Mouse (Mus musculus) small intestine, adult 2 months (tissue): Measurements from ENCODE around the gene Lcn3. TPM values are rescaled to one million over a fixed set of nuclear protein-coding genes. Genes with fewer than 3 reads are reported as not detected.
"Not testable (repeated sequence)": the region's sequence is repeated elsewhere in the genome, so short reads cannot be mapped to it uniquely, and the experiment has no call there.

Experiments
- H3K27ac ChIP-seq: fragments of 200-500 bp; 2 replicates; pipeline ENCODE4 v1.5.1; 2012; ENCODE audit warnings: low read depth, low read length, control low read depth, inconsistent platforms; ENCODE audit not compliant: insufficient read depth
- H3K27me3 ChIP-seq: fragments of 200-500 bp; 2 replicates; pipeline ENCODE4 v1.6.1; 2012; ENCODE audit warnings: mild to moderate bottlenecking, moderate library complexity, low read length, inconsistent platforms; ENCODE audit not compliant: control insufficient read depth, insufficient read depth
- H3K36me3 ChIP-seq: fragments of 200-500 bp; 2 replicates; pipeline ENCODE4 v1.6.1; 2012; ENCODE audit warnings: mild to moderate bottlenecking, low read length, control low read depth, inconsistent platforms; ENCODE audit not compliant: control insufficient read depth, insufficient read depth
- H3K4me1 ChIP-seq: fragments of 200-500 bp; 2 replicates; pipeline ENCODE4 v1.6.1; 2012; ENCODE audit warnings: low read length, inconsistent platforms, mixed read lengths; ENCODE audit not compliant: control insufficient read depth, insufficient read depth, insufficient read length
- H3K4me3 ChIP-seq: fragments of 200-500 bp; 2 replicates; pipeline ENCODE4 v1.5.1; 2012; ENCODE audit warnings: low read depth, mild to moderate bottlenecking, control low read depth, inconsistent platforms, low read length, moderate library complexity
- CTCF ChIP-seq: fragments of 200-500 bp; IDR thresholded peaks from 2 replicates; pipeline ENCODE4 v1.5.1; 2012; ENCODE audit warnings: low read depth, mild to moderate bottlenecking, control low read depth, inconsistent platforms, low read length, moderate library complexity, mixed read lengths; ENCODE audit not compliant: insufficient replicate concordance, insufficient read length; ENCODE audit errors: extremely low read depth
- POLR2A ChIP-seq: fragments of 200-500 bp; IDR thresholded peaks from 2 replicates; pipeline ENCODE4 v1.6.1; 2012; ENCODE audit warnings: low read depth, mild to moderate bottlenecking, control low read depth, inconsistent platforms, low read length, moderate library complexity
- WGBS: fragments of 180-500 bp; shearing (Covaris S2); methylation state at CpG from one replicate; pipeline ENCODE4 v1.1.7; 2018; 5-methylcytosine and 5-hydroxymethylcytosine counted together
- polyA plus RNA-seq: library from polyadenylated mRNA; depleted of rRNA; stranded (reverse); fragments of >200 nt; gene quantifications from 2 replicates; pipeline ENCODE4 v1.2.3, GENCODE M21; 2012; rRNA removed

Gene Lcn3
- polyA plus RNA-seq = not detected in 2 replicates

DNA sequence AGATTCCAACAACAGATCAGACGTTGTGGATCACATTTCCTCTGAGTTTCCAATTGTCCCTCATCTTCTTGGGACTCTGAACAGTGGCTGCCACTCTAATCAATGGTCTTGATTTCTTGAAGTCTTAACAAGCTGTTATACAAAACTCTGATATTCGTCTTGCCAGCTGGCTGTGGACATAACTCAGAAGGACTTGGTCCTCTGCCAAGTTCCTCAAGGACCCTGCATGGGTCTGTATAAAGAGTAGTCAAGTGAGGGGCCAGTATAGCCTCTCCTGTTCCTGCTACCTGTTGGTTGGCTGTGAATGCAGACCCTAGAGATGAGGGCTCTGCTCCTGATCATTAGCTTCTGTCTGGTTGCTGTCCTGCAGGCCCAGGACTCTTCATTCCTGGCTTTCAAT lies at the start of gene Lcn3:
Gene Lcn3, plus strand, starts transcription at position 301 of the 400 bp plus-strand sequence.
- no peak within 1 kb of the TSS for H3K27ac ChIP-seq
- H3K4me1 ChIP-seq = no peaks in the 10 kb centered on the region
- H3K27me3 ChIP-seq = no peaks in the 10 kb centered on the region
- TF ChIP-seq POLR2A (no peak), CTCF (no peak)
- no peak within 1 kb of the TSS for H3K4me3 ChIP-seq
- 36% methylated on average over 2 of the region's 2 CpGs for WGBS
- H3K36me3 ChIP-seq = no peaks in the 10 kb centered on the region

DNA sequence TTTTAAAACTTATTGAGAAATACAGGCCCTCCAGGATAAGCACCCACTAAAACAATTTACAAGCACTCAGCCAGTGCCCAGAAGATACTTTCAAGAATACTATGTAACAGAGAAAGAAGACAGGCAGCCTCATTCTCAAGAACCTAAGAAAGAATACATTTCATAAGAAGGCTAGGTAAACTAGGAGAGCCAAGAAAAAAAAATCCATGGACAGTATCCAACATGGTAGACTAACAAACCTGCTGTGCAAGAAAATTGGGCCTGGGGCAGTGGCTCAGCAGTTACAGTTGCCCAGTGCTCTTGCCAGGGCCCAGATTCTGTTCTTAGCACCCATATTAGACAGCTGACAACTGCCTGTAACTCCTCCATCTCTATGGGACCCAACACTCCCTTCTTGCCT lies 48.1 kb upstream of the Lcn3 start:
- TF ChIP-seq CTCF = no peak
- TF ChIP-seq POLR2A = no peak
- Histone ChIP-seq H3K4me3 (no peak overlapping the region), H3K27ac (no peak overlapping the region), H3K4me1 (no peaks in the 10 kb centered on the region), H3K36me3 (no peaks in the 10 kb centered on the region), H3K27me3 (no peaks in the 10 kb centered on the region)

DNA sequence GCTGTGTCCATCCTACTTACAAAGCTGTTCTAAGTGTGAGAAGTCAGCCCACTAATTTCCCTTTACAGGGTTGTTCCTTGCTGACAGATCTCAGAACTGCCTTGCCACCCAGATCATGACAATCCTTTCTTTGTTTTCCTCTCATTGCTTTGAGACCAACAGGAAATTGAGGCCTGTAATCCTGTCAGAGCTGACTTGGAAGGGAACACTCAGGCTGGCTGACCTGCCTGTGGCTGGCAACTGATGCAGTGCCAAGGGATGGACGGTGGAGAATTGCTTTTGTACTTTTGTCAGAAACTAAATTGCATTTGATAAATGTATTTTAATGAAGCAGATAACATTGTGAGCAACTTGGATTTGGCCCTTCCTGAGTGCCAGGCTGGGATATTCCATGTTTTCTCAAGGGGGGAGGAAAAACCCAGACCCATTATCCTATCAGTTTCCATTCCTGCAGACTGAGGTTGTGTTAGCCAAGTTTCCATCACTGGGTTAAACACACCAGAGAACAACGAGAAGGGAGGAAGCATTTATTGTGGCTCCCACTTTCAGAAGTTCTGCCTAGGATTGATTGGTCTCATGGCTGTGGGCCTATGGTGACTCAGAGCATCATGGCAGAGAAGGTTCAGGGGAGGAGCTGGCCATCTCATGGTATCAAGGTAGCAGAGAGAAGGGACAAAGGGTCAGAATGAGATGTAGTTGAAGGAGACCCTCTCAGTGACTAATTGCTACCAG lies 32.0 kb upstream of the Lcn3 start:
- TF ChIP-seq CTCF (no peak), POLR2A (no peak)
- WGBS = 33% methylated on average over 2 of the region's 2 CpGs
- no peaks in the 10 kb centered on the region for H3K4me1 ChIP-seq

DNA sequence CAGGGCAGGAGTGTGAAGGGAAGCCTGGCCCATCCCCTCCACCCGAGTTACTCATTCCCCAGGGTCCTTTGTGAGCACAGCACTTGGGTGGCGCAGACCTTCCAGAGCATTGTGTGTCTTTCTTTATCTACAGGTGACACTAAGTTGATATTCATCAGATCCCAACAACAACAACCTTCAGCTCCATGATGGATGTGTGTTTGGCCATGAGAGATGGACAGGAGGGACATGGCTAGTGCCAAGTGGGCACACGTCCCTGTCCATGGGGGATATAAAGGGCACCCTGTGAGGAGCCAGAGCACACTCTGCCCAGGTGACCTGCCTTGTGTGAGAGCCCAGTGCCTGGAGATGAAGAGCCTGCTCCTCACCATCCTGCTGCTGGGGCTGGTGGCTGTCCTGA lies 28.7 kb upstream of the Lcn3 start, which contains the start of gene Obp2b:
Gene Obp2b, plus strand, starts transcription at position 301 of the 400 bp plus-strand sequence.
- not testable (repeated sequence) for H3K4me3 ChIP-seq
- WGBS = 52% methylated on average over 3 of the region's 3 CpGs

More for the DNA sequence above, 32.0 kb upstream of the Lcn3 start:
- Histone ChIP-seq H3K36me3 (no peaks in the 10 kb centered on the region), H3K27ac (no peak overlapping the region), H3K4me3 (no peak overlapping the region), H3K27me3 (no peaks in the 10 kb centered on the region)

DNA sequence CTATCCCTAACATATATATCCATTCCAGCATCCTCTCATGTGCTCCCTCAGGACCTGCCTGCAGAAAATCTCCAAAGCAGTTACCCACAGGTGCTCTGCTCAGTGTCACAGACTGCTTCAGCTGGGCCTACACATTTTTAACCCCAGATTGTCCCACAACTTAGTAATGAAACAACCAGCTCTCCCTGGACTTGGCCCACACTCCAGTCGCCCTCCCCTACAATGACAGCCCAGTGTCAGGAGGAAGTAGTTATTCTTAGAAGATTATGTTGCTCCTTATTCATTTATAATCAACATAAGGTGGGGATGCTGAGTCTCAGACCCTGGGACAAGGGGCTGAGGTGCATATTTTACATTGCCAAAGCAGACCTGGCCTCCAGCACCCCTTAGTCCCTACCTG lies 23.7 kb upstream of the Lcn3 start:
- H3K36me3 ChIP-seq = no peaks in the 10 kb centered on the region
- TF ChIP-seq POLR2A (no peak), CTCF (no peak)
- 35% methylated on average over 1 of the region's 1 CpGs for WGBS

More for the DNA sequence above, 28.7 kb upstream of the Lcn3 start, which contains the start of gene Obp2b:
- H3K36me3 ChIP-seq, H3K27me3 ChIP-seq, H3K27ac ChIP-seq, H3K4me1 ChIP-seq: not testable (repeated sequence)

DNA sequence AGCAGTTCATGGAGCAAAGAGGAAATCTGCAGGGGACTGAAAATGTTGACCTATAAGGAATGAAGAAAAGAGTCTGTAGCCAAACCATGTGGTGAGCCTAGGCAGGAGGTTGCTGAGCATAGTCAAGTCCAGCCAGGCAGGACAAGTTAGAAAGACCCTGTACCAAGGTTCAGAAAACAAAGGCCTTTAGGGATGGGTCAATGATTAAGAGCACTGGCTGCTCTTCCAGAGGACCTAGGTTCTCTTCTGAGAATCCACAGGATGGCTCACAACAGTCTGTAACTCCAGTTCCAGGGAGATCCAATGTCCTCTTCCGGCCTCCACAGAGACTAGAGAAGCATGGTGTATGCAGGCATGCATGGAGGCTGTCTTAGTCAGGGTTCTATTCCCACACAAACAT lies 11.2 kb upstream of the Lcn3 start:
- 100% methylated on average over 1 of the region's 1 CpGs for WGBS
- TF ChIP-seq POLR2A (no peak), CTCF (no peak)
- no peaks in the 10 kb centered on the region for H3K36me3 ChIP-seq

More for the DNA sequence above, 23.7 kb upstream of the Lcn3 start:
- no peak overlapping the region for H3K27ac ChIP-seq
- no peak overlapping the region for H3K4me3 ChIP-seq
- H3K27me3 ChIP-seq = no peaks in the 10 kb centered on the region
- H3K4me1 ChIP-seq = no peaks in the 10 kb centered on the region

DNA sequence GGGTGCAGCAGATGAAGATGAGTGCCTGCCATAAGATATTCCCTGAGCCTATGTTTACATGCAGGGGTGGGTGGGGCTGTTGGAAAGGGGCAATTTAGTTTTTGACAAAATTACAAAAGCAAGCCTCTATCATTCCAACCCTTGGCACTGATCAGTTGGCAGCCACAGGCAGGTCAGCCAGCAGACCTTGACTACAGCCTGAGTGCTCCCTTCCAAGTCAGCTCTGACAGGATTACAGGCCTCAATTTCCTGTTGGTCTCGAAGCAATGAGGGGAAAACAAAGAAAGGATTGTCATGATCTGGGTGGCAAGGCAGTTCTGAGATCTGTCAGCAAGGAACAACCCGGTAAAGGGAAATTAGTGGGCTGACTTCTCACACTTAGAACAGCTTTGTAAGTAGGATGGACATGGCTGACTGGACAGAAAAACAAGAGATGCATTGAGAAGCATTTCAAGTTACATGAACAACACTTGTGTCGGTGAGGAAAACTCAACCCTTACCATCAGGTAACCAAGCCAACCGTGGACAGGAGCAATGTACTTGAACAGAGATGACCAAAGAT lies 7.2 kb upstream of the Lcn3 start:
- H3K36me3 ChIP-seq = no peaks in the 10 kb centered on the region
- TF ChIP-seq CTCF (no peak), POLR2A (no peak)
- WGBS = 52% methylated on average over 4 of the region's 4 CpGs

More for the DNA sequence above, 11.2 kb upstream of the Lcn3 start:
- Histone ChIP-seq H3K4me1 (no peaks in the 10 kb centered on the region), H3K4me3 (no peak overlapping the region), H3K27me3 (no peaks in the 10 kb centered on the region), H3K27ac (no peak overlapping the region)

DNA sequence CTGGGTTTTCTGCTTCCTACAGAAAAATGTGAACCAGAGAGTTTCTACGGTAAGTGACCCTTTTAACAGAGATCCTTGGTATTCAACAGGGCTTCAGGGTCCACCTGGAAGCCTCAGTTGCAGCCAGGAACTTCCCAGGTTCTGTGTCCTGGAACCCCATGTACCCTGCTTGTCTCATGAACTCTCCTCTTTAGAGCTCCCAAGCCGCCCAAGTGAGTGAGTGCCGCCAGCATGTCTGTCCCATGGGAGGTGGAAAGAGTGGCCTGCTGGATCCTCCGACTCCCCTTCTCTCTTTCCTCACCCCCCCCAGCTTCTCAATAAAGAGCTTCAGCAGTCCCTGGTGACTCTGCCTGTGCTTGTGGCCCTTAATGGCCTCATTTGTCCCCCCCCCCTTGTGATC lies 2.4 kb downstream of the Lcn3 start:
- H3K4me1 ChIP-seq = no peaks in the 10 kb centered on the region
- 81% methylated on average over 4 of the region's 4 CpGs for WGBS
- no peak overlapping the region for H3K4me3 ChIP-seq
- TF ChIP-seq POLR2A (no peak), CTCF (no peak)
- no peak overlapping the region for H3K27ac ChIP-seq
- no peaks in the 10 kb centered on the region for H3K27me3 ChIP-seq
- no peaks in the 10 kb centered on the region for H3K36me3 ChIP-seq

More for the DNA sequence above, 7.2 kb upstream of the Lcn3 start:
- Histone ChIP-seq H3K4me1 (no peaks in the 10 kb centered on the region), H3K4me3 (no peak overlapping the region), H3K27ac (no peak overlapping the region), H3K27me3 (no peaks in the 10 kb centered on the region)
